Mouse (Mus musculus) effector memory CD4-positive, alpha-beta T cell, adult 7 months (primary cell): ENCODE data around the gene Fat4. TPM values are rescaled to one million over a fixed set of nuclear protein-coding genes. Genes with fewer than 3 reads are reported as not detected.

ENCODE experiments used
- polyA plus RNA-seq: library from polyadenylated mRNA; unstranded; fragments of 100-300 nt; shearing (Covaris generic); gene quantifications from one replicate; pipeline ENCODE4 v1.2.1, GENCODE M21; 2017

Fat4 gene
- polyA plus RNA-seq: 0.41 TPM

DNA sequence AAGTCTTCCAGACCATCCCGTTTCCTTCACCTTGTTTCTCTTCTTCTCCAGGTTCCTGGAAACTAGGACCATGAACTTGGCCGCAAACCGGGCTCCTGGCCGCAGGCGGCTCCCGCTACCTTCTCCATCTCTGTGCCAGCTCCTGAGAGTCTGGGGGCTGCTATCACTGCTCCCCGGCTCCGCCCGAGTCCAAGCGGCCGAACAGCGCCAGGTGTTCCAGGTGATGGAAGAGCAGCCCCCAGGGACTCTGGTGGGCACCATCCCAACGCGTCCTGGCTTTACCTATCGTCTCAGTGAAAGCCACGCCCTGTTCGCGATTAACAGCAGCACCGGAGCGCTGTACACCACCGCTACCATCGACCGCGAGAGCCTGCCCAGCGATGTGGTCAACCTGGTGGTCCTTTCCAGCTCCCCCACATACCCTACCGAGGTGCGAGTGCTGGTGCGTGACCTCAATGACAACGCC lies at the start of gene Fat4:
TSS of gene Fat4 (plus strand) at position 51 of the 466 bp plus-strand sequence.

